Mouse (Mus musculus): ENCODE measurements at regions not wholly inside any gene's neighbourhood (a gene's known extent, or its start where the extent isn't known, plus 50 kb on each side); places are given as distances from the start of the nearest gene placed in this dataset.
"Not testable (repeated sequence)": the region's sequence is repeated elsewhere in the genome, so short reads cannot be mapped to it uniquely, and the experiment has no call there.

GRCm38 (mm10) chr16:86188966-86189365 lies 287.3 kb upstream of the Adamts5 start:
- Histone ChIP-seq H3K4me2 (ENCODE audit: low read length) (no peak overlapping the region), H3K27ac (ENCODE audit: low read depth) (no peak overlapping the region), H3K27me3 (replicated peaks; ENCODE audit: control insufficient read depth, insufficient read depth, low read length) (no peaks in the 10 kb centered on the region), H3K36me3 (ENCODE audit: control insufficient read depth, insufficient read depth, low read length) (no peaks in the 10 kb centered on the region), H3K4me3 (ENCODE audit: low read depth, low read length) (no peak overlapping the region), H3K4me1 (replicated peaks; ENCODE audit: control insufficient read depth, insufficient read depth, low read length) (no peaks in the 10 kb centered on the region), H3K9ac (ENCODE audit: low read length) (no peak overlapping the region), H3K9me3 (ENCODE audit: control insufficient read depth, low read length) (no peaks in the 10 kb centered on the region)
- 73% methylated on average over 3 of the region's 3 CpGs for WGBS
- ATAC-seq (replicated peaks; ENCODE audit: low FRiP score, low TSS enrichment, low read depth) = no peak
- no peak for DNase-seq (ENCODE audit: low spot score)

- H3K4me1 ChIP-seq (replicated peaks; ENCODE audit: control insufficient read depth, insufficient read depth, low read length); DNase-seq (ENCODE audit: low spot score); ATAC-seq (replicated peaks; ENCODE audit: low FRiP score, low TSS enrichment, low read depth); H3K36me3 ChIP-seq (ENCODE audit: control insufficient read depth, insufficient read depth, low read length); H3K9me3 ChIP-seq (ENCODE audit: control insufficient read depth, low read length); H3K27ac ChIP-seq (ENCODE audit: low read depth); H3K9ac ChIP-seq (ENCODE audit: low read length); H3K4me2 ChIP-seq (ENCODE audit: low read length); H3K27me3 ChIP-seq (replicated peaks; ENCODE audit: control insufficient read depth, insufficient read depth, low read length); H3K4me3 ChIP-seq (ENCODE audit: low read depth, low read length): not testable (repeated sequence)
- 69% methylated on average over 4 of the region's 4 CpGs for WGBS
Measured at GRCm38 (mm10) chr16:86187609-86188008, 286.0 kb upstream of the Adamts5 start.

- Histone ChIP-seq H3K4me2 (ENCODE audit: low read length) (no peak overlapping the region), H3K36me3 (ENCODE audit: control insufficient read depth, insufficient read depth, low read length) (no peaks in the 10 kb centered on the region), H3K9me3 (ENCODE audit: control insufficient read depth, low read length) (no peaks in the 10 kb centered on the region), H3K9ac (ENCODE audit: low read length) (no peak overlapping the region), H3K27me3 (replicated peaks; ENCODE audit: control insufficient read depth, insufficient read depth, low read length) (no peaks in the 10 kb centered on the region), H3K4me1 (replicated peaks; ENCODE audit: control insufficient read depth, insufficient read depth, low read length) (no peaks in the 10 kb centered on the region), H3K4me3 (ENCODE audit: low read depth, low read length) (no peak overlapping the region), H3K27ac (ENCODE audit: low read depth) (no peak overlapping the region)
- DNase-seq (ENCODE audit: low spot score) = no peak
- WGBS = 81% methylated on average over 4 of the region's 4 CpGs
- no peak for ATAC-seq (replicated peaks; ENCODE audit: low FRiP score, low TSS enrichment, low read depth)
Measured at GRCm38 (mm10) chr16:86159021-86159815, 257.6 kb upstream of the Adamts5 start.

- no peak overlapping the region for H3K27ac ChIP-seq (ENCODE audit: low read depth)
- no peaks in the 10 kb centered on the region for H3K4me1 ChIP-seq (replicated peaks; ENCODE audit: control insufficient read depth, insufficient read depth, low read length)
- no peaks in the 10 kb centered on the region for H3K9me3 ChIP-seq (ENCODE audit: control insufficient read depth, low read length)
- no peak for ATAC-seq (replicated peaks; ENCODE audit: low FRiP score, low TSS enrichment, low read depth)
- no peak overlapping the region for H3K4me3 ChIP-seq (ENCODE audit: low read depth, low read length)
- H3K9ac ChIP-seq (ENCODE audit: low read length) = no peak overlapping the region
- WGBS = 62% methylated on average over 3 of the region's 3 CpGs
- no peak overlapping the region for H3K4me2 ChIP-seq (ENCODE audit: low read length)
- no peak for DNase-seq (ENCODE audit: low spot score)
- H3K36me3 ChIP-seq (ENCODE audit: control insufficient read depth, insufficient read depth, low read length) = no peaks in the 10 kb centered on the region
- no peaks in the 10 kb centered on the region for H3K27me3 ChIP-seq (replicated peaks; ENCODE audit: control insufficient read depth, insufficient read depth, low read length)
Measured at GRCm38 (mm10) chr16:86138171-86138570, 236.5 kb upstream of the Adamts5 start.

- Histone ChIP-seq H3K27me3 (replicated peaks; ENCODE audit: control insufficient read depth, insufficient read depth, low read length) (no peaks in the 10 kb centered on the region), H3K4me2 (ENCODE audit: low read length) (no peak overlapping the region), H3K27ac (ENCODE audit: low read depth) (no peak overlapping the region), H3K9me3 (ENCODE audit: control insufficient read depth, low read length) (no peaks in the 10 kb centered on the region), H3K4me1 (replicated peaks; ENCODE audit: control insufficient read depth, insufficient read depth, low read length) (no peaks in the 10 kb centered on the region), H3K36me3 (ENCODE audit: control insufficient read depth, insufficient read depth, low read length) (no peaks in the 10 kb centered on the region), H3K9ac (ENCODE audit: low read length) (no peak overlapping the region), H3K4me3 (ENCODE audit: low read depth, low read length) (no peak overlapping the region)
- 55% methylated on average over 3 of the region's 3 CpGs for WGBS
- ATAC-seq (replicated peaks; ENCODE audit: low FRiP score, low TSS enrichment, low read depth) (no peak), DNase-seq (ENCODE audit: low spot score) (no peak)
Measured at GRCm38 (mm10) chr16:86136169-86136568, 234.5 kb upstream of the Adamts5 start.

- no peak for DNase-seq (ENCODE audit: low spot score)
- ATAC-seq (replicated peaks; ENCODE audit: low FRiP score, low TSS enrichment, low read depth) = no peak
- no peaks in the 10 kb centered on the region for H3K4me1 ChIP-seq (replicated peaks; ENCODE audit: control insufficient read depth, insufficient read depth, low read length)
- no peak overlapping the region for H3K9ac ChIP-seq (ENCODE audit: low read length)
- no peaks in the 10 kb centered on the region for H3K27me3 ChIP-seq (replicated peaks; ENCODE audit: control insufficient read depth, insufficient read depth, low read length)
- no peaks in the 10 kb centered on the region for H3K36me3 ChIP-seq (ENCODE audit: control insufficient read depth, insufficient read depth, low read length)
- no peaks in the 10 kb centered on the region for H3K9me3 ChIP-seq (ENCODE audit: control insufficient read depth, low read length)
- H3K4me2 ChIP-seq (ENCODE audit: low read length) = no peak overlapping the region
- H3K27ac ChIP-seq (ENCODE audit: low read depth) = no peak overlapping the region
- H3K4me3 ChIP-seq (ENCODE audit: low read depth, low read length) = no peak overlapping the region
- 88% methylated on average over 4 of the region's 4 CpGs for WGBS
Measured at GRCm38 (mm10) chr16:86127391-86127790, 225.8 kb upstream of the Adamts5 start.

GRCm38 (mm10) chr16:86124182-86124581 lies 222.6 kb upstream of the Adamts5 start:
- no peak overlapping the region for H3K4me2 ChIP-seq (ENCODE audit: low read length)
- no peaks in the 10 kb centered on the region for H3K36me3 ChIP-seq (ENCODE audit: control insufficient read depth, insufficient read depth, low read length)
- WGBS = 46% methylated on average over 1 of the region's 1 CpGs
- no peak overlapping the region for H3K27ac ChIP-seq (ENCODE audit: low read depth)
- ATAC-seq (replicated peaks; ENCODE audit: low FRiP score, low TSS enrichment, low read depth) (no peak), DNase-seq (ENCODE audit: low spot score) (no peak)
- no peak overlapping the region for H3K4me3 ChIP-seq (ENCODE audit: low read depth, low read length)
- H3K9ac ChIP-seq (ENCODE audit: low read length) = no peak overlapping the region
- no peaks in the 10 kb centered on the region for H3K9me3 ChIP-seq (ENCODE audit: control insufficient read depth, low read length)
- H3K27me3 ChIP-seq (replicated peaks; ENCODE audit: control insufficient read depth, insufficient read depth, low read length) = no peaks in the 10 kb centered on the region
- no peaks in the 10 kb centered on the region for H3K4me1 ChIP-seq (replicated peaks; ENCODE audit: control insufficient read depth, insufficient read depth, low read length)

- no peaks in the 10 kb centered on the region for H3K4me1 ChIP-seq (replicated peaks; ENCODE audit: control insufficient read depth, insufficient read depth, low read length)
- H3K9me3 ChIP-seq (ENCODE audit: control insufficient read depth, low read length) = no peaks in the 10 kb centered on the region
- H3K27me3 ChIP-seq (replicated peaks; ENCODE audit: control insufficient read depth, insufficient read depth, low read length) = no peaks in the 10 kb centered on the region
- no peak overlapping the region for H3K4me3 ChIP-seq (ENCODE audit: low read depth, low read length)
- H3K4me2 ChIP-seq (ENCODE audit: low read length) = no peak overlapping the region
- no peaks in the 10 kb centered on the region for H3K36me3 ChIP-seq (ENCODE audit: control insufficient read depth, insufficient read depth, low read length)
- DNase-seq (ENCODE audit: low spot score) (no peak), ATAC-seq (replicated peaks; ENCODE audit: low FRiP score, low TSS enrichment, low read depth) (no peak)
- WGBS = 8% methylated on average over 1 of the region's 1 CpGs
- no peak overlapping the region for H3K9ac ChIP-seq (ENCODE audit: low read length)
- no peak overlapping the region for H3K27ac ChIP-seq (ENCODE audit: low read depth)
Measured at GRCm38 (mm10) chr16:86122936-86123335, 221.3 kb upstream of the Adamts5 start.

GRCm38 (mm10) chr16:86117959-86118358 lies 216.3 kb upstream of the Adamts5 start:
- no peaks in the 10 kb centered on the region for H3K9me3 ChIP-seq (ENCODE audit: control insufficient read depth, low read length)
- H3K27ac ChIP-seq (ENCODE audit: low read depth) = no peak overlapping the region
- no peaks in the 10 kb centered on the region for H3K27me3 ChIP-seq (replicated peaks; ENCODE audit: control insufficient read depth, insufficient read depth, low read length)
- H3K36me3 ChIP-seq (ENCODE audit: control insufficient read depth, insufficient read depth, low read length) = no peaks in the 10 kb centered on the region
- no peak overlapping the region for H3K4me3 ChIP-seq (ENCODE audit: low read depth, low read length)
- H3K4me1 ChIP-seq (replicated peaks; ENCODE audit: control insufficient read depth, insufficient read depth, low read length) = no peaks in the 10 kb centered on the region
- no peak overlapping the region for H3K9ac ChIP-seq (ENCODE audit: low read length)
- ATAC-seq (replicated peaks; ENCODE audit: low FRiP score, low TSS enrichment, low read depth) = no peak
- H3K4me2 ChIP-seq (ENCODE audit: low read length) = no peak overlapping the region
- no peak for DNase-seq (ENCODE audit: low spot score)

All from intestine, embryonic 14.5 days (tissue).